Mouse (Mus musculus) lung, embryonic 15.5 days (tissue): ENCODE data around the gene Eif2b3. TPM values are rescaled to one million over a fixed set of nuclear protein-coding genes. Genes with fewer than 3 reads are reported as not detected.

Experiments used
- ATAC-seq: fragments of 200-750 bp; cut with Nextera tagmentation; 2 replicates; pipeline ENCODE4 v1.8.0; 2017; ENCODE audit warnings: moderate number of reproducible peaks, borderline replicate concordance; ENCODE audit not compliant: low FRiP score, low TSS enrichment; ENCODE audit errors: extremely low read depth
- H3K27ac ChIP-seq: fragments of 300-500 bp; sonication (generic); 2 replicates; pipeline ENCODE4 v1.5.1; 2015; ENCODE audit warnings: moderate library complexity, mild to moderate bottlenecking, inconsistent platforms
- H3K27me3 ChIP-seq: fragments of 300-500 bp; sonication (generic); 2 replicates; pipeline ENCODE4 v1.6.1; 2015; ENCODE audit warnings: inconsistent platforms
- H3K36me3 ChIP-seq: fragments of 300-500 bp; sonication (generic); 2 replicates; pipeline ENCODE4 v1.6.1; 2015; ENCODE audit warnings: inconsistent platforms
- H3K4me1 ChIP-seq: fragments of 300-500 bp; sonication (generic); 2 replicates; pipeline ENCODE4 v1.6.1; 2015; ENCODE audit warnings: inconsistent platforms
- H3K4me2 ChIP-seq: fragments of 300-500 bp; sonication (generic); 2 replicates; pipeline ENCODE4 v1.6.1; 2015; ENCODE audit warnings: inconsistent platforms, mild to moderate bottlenecking, moderate library complexity
- H3K4me3 ChIP-seq: fragments of 300-500 bp; sonication (generic); 2 replicates; pipeline ENCODE4 v1.5.1; 2015; ENCODE audit warnings: mild to moderate bottlenecking, inconsistent platforms
- H3K9ac ChIP-seq: fragments of 300-500 bp; sonication (generic); 2 replicates; pipeline ENCODE4 v1.6.1; 2015; ENCODE audit warnings: inconsistent platforms
- H3K9me3 ChIP-seq: fragments of 300-500 bp; sonication (generic); 2 replicates; pipeline ENCODE4 v1.6.1; 2016; ENCODE audit warnings: inconsistent platforms
- WGBS: fragments of 180-500 bp; shearing (Covaris S2); methylation state at CpG from one replicate; pipeline ENCODE4 v1.1.7; 2015; 5-methylcytosine and 5-hydroxymethylcytosine counted together
- polyA plus RNA-seq: library from polyadenylated mRNA; unstranded; fragments of >200 nt; fragmentation: Nextera tagmentation; extraction: Ambion mirVana; gene quantifications from 2 replicates; pipeline ENCODE4 v1.2.1, GENCODE M21; 2015

Eif2b3 gene
- polyA plus RNA-seq, 1 experiment from 2014 or later = 34.2 TPM

- peaks cover 19% of the 10 kb centered on the region for H3K36me3 ChIP-seq
- H3K4me3 ChIP-seq = no peak overlapping the region
- WGBS = 71% methylated on average over 5 of the region's 5 CpGs
- no peak for ATAC-seq
- peaks cover 5% of the 10 kb centered on the region for H3K4me1 ChIP-seq
- no peaks in the 10 kb centered on the region for H3K9me3 ChIP-seq
- no peak overlapping the region for H3K9ac ChIP-seq
- H3K27me3 ChIP-seq = no peaks in the 10 kb centered on the region
- H3K4me2 ChIP-seq = no peak overlapping the region
- H3K27ac ChIP-seq = no peak overlapping the region
Observed at GRCm38 (mm10) chr4:117115592-117115991, 96.4 kb downstream of the Eif2b3 start.

GRCm38 (mm10) chr4:117117931-117118330, 98.7 kb downstream of the Eif2b3 start:
- WGBS = 91% methylated on average over 7 of the region's 7 CpGs
- Histone ChIP-seq H3K4me1 (peaks cover 11% of the 10 kb centered on the region), H3K27me3 (no peaks in the 10 kb centered on the region), H3K9ac (no peak overlapping the region), H3K4me3 (no peak overlapping the region), H3K36me3 (peaks cover 11% of the 10 kb centered on the region), H3K4me2 (no peak overlapping the region), H3K27ac (no peak overlapping the region), H3K9me3 (no peaks in the 10 kb centered on the region)
- no peak for ATAC-seq

- 68% methylated on average over 5 of the region's 5 CpGs for WGBS
Observed at GRCm38 (mm10) chr4:117119636-117120035, 100.4 kb downstream of the Eif2b3 start.

GRCm38 (mm10) chr4:117120052-117120444, 100.8 kb downstream of the Eif2b3 start:
- H3K4me2 ChIP-seq = peak overlapping the region; percentile 99
- H3K9ac ChIP-seq = peak overlapping the region; percentile 53
- no peaks in the 10 kb centered on the region for H3K9me3 ChIP-seq
- peaks cover 20% of the 10 kb centered on the region for H3K4me1 ChIP-seq
- peak overlapping the region; percentile 93 for H3K27ac ChIP-seq
- H3K36me3 ChIP-seq = no peaks in the 10 kb centered on the region
- 2% methylated on average over 10 of the region's 10 CpGs for WGBS
- peak overlapping the region; percentile 60 for H3K4me3 ChIP-seq
- H3K27me3 ChIP-seq = no peaks in the 10 kb centered on the region
- ATAC-seq = peak; percentile 1

More at GRCm38 (mm10) chr4:117119636-117120035, 100.4 kb downstream of the Eif2b3 start:
- H3K4me2 ChIP-seq = peak overlapping the region; percentile 99
- H3K4me1 ChIP-seq = peaks cover 16% of the 10 kb centered on the region
- H3K27ac ChIP-seq = peak overlapping the region; percentile 93
- H3K9me3 ChIP-seq = no peaks in the 10 kb centered on the region
- H3K4me3 ChIP-seq = peak overlapping the region; percentile 60
- H3K9ac ChIP-seq = peak overlapping the region; percentile 53; the same call in 1 of the 2 replicates
- no peak for ATAC-seq
- H3K36me3 ChIP-seq = peaks cover 3% of the 10 kb centered on the region
- H3K27me3 ChIP-seq = no peaks in the 10 kb centered on the region

GRCm38 (mm10) chr4:117120445-117121414, 101.5 kb downstream of the Eif2b3 start:
- peaks cover 27% of the 10 kb centered on the region for H3K4me1 ChIP-seq
- H3K9ac ChIP-seq = peak overlapping the region; percentile 73
- WGBS = under 1% methylated on average over 69 of the region's 69 CpGs
- H3K4me3 ChIP-seq = peak overlapping the region; percentile 60
- peak; percentile 93 for ATAC-seq
- peak overlapping the region; percentile 99 for H3K4me2 ChIP-seq
- H3K36me3 ChIP-seq = no peaks in the 10 kb centered on the region
- H3K27ac ChIP-seq = peak overlapping the region; percentile 93
- no peaks in the 10 kb centered on the region for H3K27me3 ChIP-seq
- H3K9me3 ChIP-seq = no peaks in the 10 kb centered on the region

GRCm38 (mm10) chr4:117122209-117122608, 103.0 kb downstream of the Eif2b3 start:
- no peak overlapping the region for H3K9ac ChIP-seq
- no peak overlapping the region for H3K4me2 ChIP-seq
- H3K4me3 ChIP-seq = no peak overlapping the region
- H3K36me3 ChIP-seq = no peaks in the 10 kb centered on the region
- ATAC-seq = no peak
- H3K27me3 ChIP-seq = no peaks in the 10 kb centered on the region
- H3K4me1 ChIP-seq = peaks cover 37% of the 10 kb centered on the region
- no peak overlapping the region for H3K27ac ChIP-seq
- WGBS = 80% methylated on average over 4 of the region's 4 CpGs
- no peaks in the 10 kb centered on the region for H3K9me3 ChIP-seq

GRCm38 (mm10) chr4:117123546-117124217, 104.5 kb downstream of the Eif2b3 start:
- Histone ChIP-seq H3K4me2 (no peak overlapping the region), H3K4me1 (peaks cover 37% of the 10 kb centered on the region)
- no peak for ATAC-seq

GRCm38 (mm10) chr4:117124218-117124517, 105.0 kb downstream of the Eif2b3 start:
- Histone ChIP-seq H3K36me3 (0 out of 2 replicates have a peak, but pooled peaks cover 3% of the 10 kb centered on the region), H3K27ac (peak overlapping the region; percentile 94), H3K9ac (no peak overlapping the region), H3K9me3 (no peaks in the 10 kb centered on the region), H3K4me3 (no peak overlapping the region), H3K4me2 (no peak overlapping the region), H3K27me3 (no peaks in the 10 kb centered on the region), H3K4me1 (peaks cover 37% of the 10 kb centered on the region)
- ATAC-seq = no peak
- 71% methylated on average over 3 of the region's 3 CpGs for WGBS

More at GRCm38 (mm10) chr4:117123546-117124217, 104.5 kb downstream of the Eif2b3 start:
- Histone ChIP-seq H3K9me3 (no peaks in the 10 kb centered on the region), H3K36me3 (0 out of 2 replicates have a peak, but pooled peaks cover under 1% of the 10 kb centered on the region), H3K9ac (no peak overlapping the region), H3K27ac (no peak overlapping the region), H3K4me3 (no peak overlapping the region), H3K27me3 (no peaks in the 10 kb centered on the region)
- WGBS = 67% methylated on average over 7 of the region's 9 CpGs

GRCm38 (mm10) chr4:117124518-117125347, 105.5 kb downstream of the Eif2b3 start:
- peaks cover 35% of the 10 kb centered on the region for H3K4me1 ChIP-seq
- no peaks in the 10 kb centered on the region for H3K27me3 ChIP-seq
- ATAC-seq = no peak
- peak overlapping the region; percentile 26 for H3K4me2 ChIP-seq
- no peak overlapping the region for H3K4me3 ChIP-seq
- H3K36me3 ChIP-seq = 0 out of 2 replicates have a peak, but pooled peaks cover 3% of the 10 kb centered on the region
- no peaks in the 10 kb centered on the region for H3K9me3 ChIP-seq
- peak overlapping the region; percentile 31; the same call in 1 of the 2 replicates for H3K9ac ChIP-seq
- WGBS = 40% methylated on average over 14 of the region's 14 CpGs
- H3K27ac ChIP-seq = peak overlapping the region; percentile 94

- 22% methylated on average over 8 of the region's 8 CpGs for WGBS
- Histone ChIP-seq H3K27me3 (no peaks in the 10 kb centered on the region), H3K4me3 (no peak within 1 kb of the TSS), H3K27ac (peak within 1 kb of the TSS; percentile 94), H3K4me1 (peaks cover 32% of the 10 kb centered on the region), H3K4me2 (peak within 1 kb of the TSS; percentile 26), H3K36me3 (0 out of 2 replicates have a peak, but pooled peaks cover 3% of the 10 kb centered on the region), H3K9me3 (no peaks in the 10 kb centered on the region), H3K9ac (peak within 1 kb of the TSS; percentile 31)
- peak; percentile 71; the same call in 1 of the 2 replicates for ATAC-seq
Observed at GRCm38 (mm10) chr4:117125348-117125909, 106.2 kb downstream of the Eif2b3 start, which contains the start of gene Btbd19. Gene Btbd19 (minus strand): TSS chr4:117125725.
